Mouse (Mus musculus) kidney, adult 2 months (tissue): ENCODE measurements around the gene 2900011O08Rik.

Experiments
- CTCF ChIP-seq: fragments of 200-500 bp; conservative IDR thresholded peaks from 2 replicates; pipeline ENCODE4 v1.5.1; 2011; ENCODE audit warnings: low read depth, mild to moderate bottlenecking, control low read depth, low read length, moderate library complexity, mixed read lengths; ENCODE audit not compliant: insufficient read depth, insufficient read length
- POLR2A ChIP-seq: fragments of 200-500 bp; IDR thresholded peaks from one replicate; pipeline ENCODE4 v1.6.1; 2011; ENCODE audit warnings: low read depth, low read length, control low read depth

- TF ChIP-seq POLR2A, result no peak
- TF ChIP-seq CTCF, result no peak
Observed at GRCm38 (mm10) chr16:14125253-14125652, 138.8 kb downstream of the 2900011O08Rik start.
